Mouse (Mus musculus) macrophage (primary cell): ENCODE measurements around the gene Hist1h2bm. TPM values are rescaled to one million over a fixed set of nuclear protein-coding genes. Genes with fewer than 3 reads are reported as not detected.
"Not testable (repeated sequence)": the region's sequence is repeated elsewhere in the genome, so short reads cannot be mapped to it uniquely, and the experiment has no call there.

ENCODE experiments used
- H3K27ac ChIP-seq: fragments of 350-480 bp; formaldehyde crosslinking; 2 replicates; pipeline ENCODE4 v1.9.0; 2021
- H3K36me3 ChIP-seq: fragments of 350-480 bp; formaldehyde crosslinking; 2 replicates; pipeline ENCODE4 v1.9.0; 2021; ENCODE audit errors: inconsistent target
- H3K4me3 ChIP-seq: fragments of 350-480 bp; formaldehyde crosslinking; 2 replicates; pipeline ENCODE4 v1.9.0; 2021; ENCODE audit errors: inconsistent target
- H3K79me2 ChIP-seq: fragments of 350-480 bp; formaldehyde crosslinking; 2 replicates; pipeline ENCODE4 v1.9.0; 2021; ENCODE audit errors: inconsistent target
- WGBS: methylation state at CpG from one replicate; pipeline ENCODE4 v1.1.7; 2026; ENCODE audit warnings: inconsistent platforms; ENCODE audit not compliant: missing documents; 5-methylcytosine and 5-hydroxymethylcytosine counted together
- polyA plus RNA-seq: library from polyadenylated mRNA; stranded (reverse); fragments of 250-400 nt; gene quantifications from 3 replicates; pipeline ENCODE4 v1.2.4, GENCODE M21; 2018; ENCODE audit warnings: inconsistent platforms

The Hist1h2bm gene
- polyA plus RNA-seq, 1 experiment from 2014 or later: not detected

- not testable (repeated sequence) for H3K36me3 ChIP-seq
- peak within 1 kb of the TSS; percentile 43 for H3K4me3 ChIP-seq
- under 1% methylated on average over 31 of the region's 56 CpGs for WGBS
- peaks cover 35% of the 10 kb centered on the region for H3K79me2 ChIP-seq
- H3K27ac ChIP-seq: peak within 1 kb of the TSS; percentile 72
These were observed 28.5 kb downstream of the Hist1h2bm start, which contains the start of gene Hist1h4k for GRCm38 (mm10) chr13:21750159-21751017. Hist1h4k (minus strand) TSS chr13:21750505.

DNA sequence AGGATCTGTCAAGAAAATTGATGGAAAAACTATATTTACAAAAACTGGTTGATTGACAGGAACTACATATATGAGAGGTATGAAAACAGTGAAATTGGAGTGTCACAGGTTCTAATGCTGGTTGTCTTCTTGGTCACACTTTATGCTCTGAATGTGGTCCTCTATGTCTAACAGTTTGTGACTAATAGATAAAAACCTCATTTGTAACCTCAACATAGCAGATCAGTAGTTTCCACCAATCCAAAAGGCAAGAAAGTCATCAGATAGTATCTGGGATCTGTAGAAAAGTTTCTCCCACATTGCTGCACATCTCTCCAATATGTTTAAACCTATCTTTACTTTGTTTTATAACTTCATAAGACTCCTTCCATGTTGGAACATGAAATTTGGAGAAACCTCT, 29.6 kb downstream of the Hist1h2bm start:
- Histone ChIP-seq H3K27ac (peak overlapping the region; percentile 72; the same call in 1 of the 2 replicates), H3K79me2 (peaks cover 35% of the 10 kb centered on the region), H3K4me3 (no peak overlapping the region), H3K36me3 (no peaks in the 10 kb centered on the region)

- peak overlapping the region; percentile 64; the same call in 1 of the 2 replicates for H3K27ac ChIP-seq
- 98% methylated on average over 3 of the region's 3 CpGs for WGBS
These were observed 30.0 kb downstream of the Hist1h2bm start for GRCm38 (mm10) chr13:21751827-21752226.

GRCm38 (mm10) chr13:21752356-21752755, 30.5 kb downstream of the Hist1h2bm start:
- 62% methylated on average over 3 of the region's 3 CpGs for whole genome bisulfite sequencing

More at GRCm38 (mm10) chr13:21751827-21752226, 30.0 kb downstream of the Hist1h2bm start:
- Histone ChIP-seq H3K79me2 (peaks cover 33% of the 10 kb centered on the region), H3K4me3 (no peak overlapping the region), H3K36me3 (no peaks in the 10 kb centered on the region)

DNA sequence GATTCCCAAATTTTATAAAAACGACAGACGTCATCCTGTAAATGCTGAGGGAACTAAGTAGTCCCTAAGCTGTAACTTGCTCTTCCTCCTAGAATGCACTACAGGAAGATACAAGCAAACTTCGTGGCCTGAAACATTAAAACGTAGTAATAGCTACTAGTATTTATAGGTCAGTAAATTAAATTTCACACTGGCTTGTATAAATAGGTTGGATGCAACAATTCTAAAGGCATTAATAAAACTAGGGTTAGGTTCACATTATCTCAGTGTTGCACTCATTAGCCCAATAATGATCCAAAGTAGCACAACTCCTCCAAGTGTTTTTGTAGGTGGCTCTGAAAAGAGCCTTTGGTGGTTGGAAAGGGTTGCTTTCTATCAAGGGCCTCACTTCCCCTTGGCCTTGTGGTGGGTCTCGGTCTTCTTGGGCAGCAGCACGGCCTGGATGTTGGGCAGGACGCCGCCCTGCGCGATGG, 31.2 kb downstream of the Hist1h2bm start:
- peaks cover 21% of the 10 kb centered on the region for H3K79me2 ChIP-seq
- no peaks in the 10 kb centered on the region for H3K36me3 ChIP-seq
- 9% methylated on average over 5 of the region's 10 CpGs for WGBS
- peak overlapping the region; percentile 17; the same call in 1 of the 2 replicates for H3K4me3 ChIP-seq
- peak overlapping the region; percentile 64 for H3K27ac ChIP-seq

More at GRCm38 (mm10) chr13:21752356-21752755, 30.5 kb downstream of the Hist1h2bm start:
- Histone ChIP-seq H3K36me3 (no peaks in the 10 kb centered on the region), H3K4me3 (no peak overlapping the region; the same call in 1 of the 2 replicates), H3K79me2 (peaks cover 28% of the 10 kb centered on the region), H3K27ac (peak overlapping the region; percentile 64)

DNA sequence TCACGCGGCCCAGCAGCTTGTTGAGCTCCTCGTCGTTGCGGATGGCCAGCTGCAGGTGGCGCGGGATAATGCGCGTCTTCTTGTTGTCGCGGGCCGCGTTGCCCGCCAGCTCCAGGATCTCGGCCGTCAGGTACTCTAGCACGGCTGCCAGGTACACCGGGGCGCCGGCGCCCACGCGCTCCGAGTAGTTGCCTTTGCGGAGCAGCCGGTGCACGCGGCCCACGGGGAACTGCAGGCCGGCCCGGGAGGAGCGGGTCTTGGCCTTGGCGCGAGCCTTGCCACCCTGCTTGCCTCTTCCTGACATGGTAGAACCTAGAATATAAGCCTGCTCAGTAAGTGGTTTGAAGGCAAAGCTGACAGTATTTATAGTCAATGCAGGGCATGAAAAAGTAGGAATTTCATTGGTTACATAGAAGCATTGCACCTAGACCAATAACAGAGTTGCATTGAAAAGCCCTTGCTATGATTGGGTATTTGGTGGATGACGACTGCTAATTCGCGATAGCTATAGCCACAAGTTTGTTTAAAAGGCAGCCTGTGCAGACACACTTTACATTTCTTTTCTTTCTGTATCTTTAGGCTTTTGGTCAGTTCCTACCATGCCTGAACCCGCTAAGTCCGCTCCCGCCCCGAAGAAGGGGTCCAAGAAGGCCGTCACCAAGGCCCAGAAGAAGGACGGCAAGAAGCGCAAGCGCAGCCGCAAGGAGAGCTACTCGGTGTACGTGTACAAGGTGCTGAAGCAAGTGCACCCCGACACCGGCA, 31.9 kb downstream of the Hist1h2bm start, which contains the start of the genes Hist1h2ak and Hist1h2bn:
Hist1h2ak (minus strand) TSS at position 304 of the 762 bp plus-strand sequence.
Hist1h2bn (plus strand) TSS at position 600 of the 762 bp plus-strand sequence.
- Histone ChIP-seq H3K27ac (peak within 1 kb of the TSS; percentile 64), H3K79me2 (peaks cover 15% of the 10 kb centered on the region), H3K4me3 (peak within 1 kb of the TSS; percentile 33)
- WGBS: 1% methylated on average over 8 of the region's 50 CpGs
- not testable (repeated sequence) for H3K36me3 ChIP-seq

- H3K79me2 ChIP-seq, H3K36me3 ChIP-seq: not testable (repeated sequence)
- 1% methylated on average over 7 of the region's 26 CpGs for WGBS
- Histone ChIP-seq H3K4me3 (peak overlapping the region; percentile 33), H3K27ac (peak overlapping the region; percentile 50)
These were observed 32.6 kb downstream of the Hist1h2bm start for GRCm38 (mm10) chr13:21754294-21755001.

DNA sequence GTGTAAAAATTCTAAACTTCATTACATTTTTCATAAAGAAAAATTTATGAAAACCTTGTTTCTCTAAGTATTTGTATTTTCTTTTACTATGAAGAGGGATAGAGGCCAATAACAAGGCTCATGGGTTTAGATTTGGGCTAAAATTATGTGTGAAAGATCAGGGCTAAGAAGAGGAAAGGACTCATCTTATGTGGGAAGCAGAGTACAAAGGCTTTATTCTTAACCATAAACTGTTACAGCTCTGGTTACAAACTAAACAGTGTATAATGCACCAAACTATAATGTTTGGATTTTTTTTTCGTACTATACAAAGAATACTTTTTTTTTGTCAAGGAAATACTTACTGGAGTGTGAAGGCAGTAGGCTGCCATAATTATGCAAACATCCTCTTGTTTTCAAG, 33.9 kb downstream of the Hist1h2bm start:
- no peak overlapping the region for H3K27ac ChIP-seq
- 69% methylated on average over 1 of the region's 1 CpGs for WGBS
- no peaks in the 10 kb centered on the region for H3K36me3 ChIP-seq
- peak overlapping the region; percentile 33; the same call in 1 of the 2 replicates for H3K4me3 ChIP-seq
- no peaks in the 10 kb centered on the region for H3K79me2 ChIP-seq

Other genes with a start within 250 kb of the Hist1h2bm start
- gene Zkscan4, start 243.1 kb upstream of the Hist1h2bm start, polyA plus RNA-seq: 0.47 to 0.84 TPM (median 0.63 TPM) in 3 replicates
- not detected in 3 replicates for gene Gm10065, start 242.6 kb upstream of the Hist1h2bm start, polyA plus RNA-seq
- gene AK157302, start 226.8 kb upstream of the Hist1h2bm start, polyA plus RNA-seq: 0.11 to 0.38 TPM (median 0.23 TPM) in 3 replicates
- 3.8 to 14.2 TPM (median 11.7 TPM) in 3 replicates for gene Gm11273, start 220.6 kb upstream of the Hist1h2bm start, polyA plus RNA-seq
- 3.0 to 3.6 TPM (median 3.4 TPM) in 3 replicates for gene Zkscan8, start 190.9 kb upstream of the Hist1h2bm start, polyA plus RNA-seq
- not detected in 3 replicates for gene Olfr1366, start 179.2 kb upstream of the Hist1h2bm start, polyA plus RNA-seq
- not detected in 3 replicates for gene Olfr1535, start 162.2 kb upstream of the Hist1h2bm start, polyA plus RNA-seq
- not detected in 3 replicates for gene Olfr1364, start 140.3 kb upstream of the Hist1h2bm start, polyA plus RNA-seq
- gene Olfr1362, start 108.0 kb upstream of the Hist1h2bm start, polyA plus RNA-seq: not detected in 3 replicates
- gene Olfr11, start 79.5 kb upstream of the Hist1h2bm start, polyA plus RNA-seq: not detected in 3 replicates
- gene Olfr1361, start 58.7 kb upstream of the Hist1h2bm start, polyA plus RNA-seq: not detected in 3 replicates
- gene Olfr1360, start 44.6 kb upstream of the Hist1h2bm start, polyA plus RNA-seq: not detected in 3 replicates
- gene Olfr1359, start 23.9 kb upstream of the Hist1h2bm start, polyA plus RNA-seq: not detected in 3 replicates
- gene Hist1h2bl, start 5.9 kb upstream of the Hist1h2bm start, polyA plus RNA-seq: not detected in 3 replicates
- not detected in 3 replicates for gene Hist1h2ai, start 5.6 kb upstream of the Hist1h2bm start, polyA plus RNA-seq
- gene Hist1h3h, start 4.4 kb upstream of the Hist1h2bm start, polyA plus RNA-seq: 1.6 TPM in 1 of 3 replicates, not detected in the others
- gene Hist1h4j, start 13.0 kb downstream of the Hist1h2bm start, polyA plus RNA-seq: not detected in 3 replicates
- gene Hist1h4k, start 28.5 kb downstream of the Hist1h2bm start, polyA plus RNA-seq: 3.4 to 5.4 TPM in 2 of 3 replicates, not detected in the other
- not detected in 3 replicates for gene Hist1h2ak, start 31.8 kb downstream of the Hist1h2bm start, polyA plus RNA-seq
- 1.4 TPM in 1 of 3 replicates, not detected in the others for gene Hist1h2bn, start 32.1 kb downstream of the Hist1h2bm start, polyA plus RNA-seq
- gene Hist1h1b, start 58.6 kb downstream of the Hist1h2bm start, polyA plus RNA-seq: not detected in 3 replicates
- not detected in 3 replicates for gene Hist1h3i, start 61.3 kb downstream of the Hist1h2bm start, polyA plus RNA-seq
- not detected in 3 replicates for gene Hist1h2an, start 65.2 kb downstream of the Hist1h2bm start, polyA plus RNA-seq
- not detected in 3 replicates for gene Hist1h2bp, start 65.4 kb downstream of the Hist1h2bm start, polyA plus RNA-seq
- gene Hist1h2bq, start 88.2 kb downstream of the Hist1h2bm start, polyA plus RNA-seq: 0.17 to 0.62 TPM in 2 of 3 replicates, not detected in the other
- not detected in 3 replicates for gene Hist1h2ao, start 88.4 kb downstream of the Hist1h2bm start, polyA plus RNA-seq
- 1.4 TPM in 1 of 3 replicates, not detected in the others for gene Hist1h4m, start 89.7 kb downstream of the Hist1h2bm start, polyA plus RNA-seq
- not detected in 3 replicates for gene Hist1h4n, start 110.2 kb downstream of the Hist1h2bm start, polyA plus RNA-seq
- gene Hist1h2ap, start 111.5 kb downstream of the Hist1h2bm start, polyA plus RNA-seq: 13.7 to 51.2 TPM (median 37.0 TPM) in 3 replicates
- gene Hist1h2br, start 111.7 kb downstream of the Hist1h2bm start, polyA plus RNA-seq: 1.1 TPM in 1 of 3 replicates, not detected in the others
- 0.14 TPM in 1 of 3 replicates, not detected in the others for gene Zfp184, start 223.1 kb downstream of the Hist1h2bm start, polyA plus RNA-seq